Mouse (Mus musculus) liver, adult 2 months (tissue): ENCODE results near the gene Mki67. TPM values are rescaled to one million over a fixed set of nuclear protein-coding genes. Genes with fewer than 3 reads are reported as not detected.

Experiments used
- DNase-seq: peaks from one replicate; pipeline ENCODE4 v3.0.0-alpha.2; 2011; ENCODE audit warnings: low read depth, low spot score; ENCODE audit errors: extremely low read depth
- H3K27ac ChIP-seq: fragments of 200-500 bp; replicated peaks from 2 replicates; pipeline ENCODE4 v1.5.1; 2012; ENCODE audit warnings: low read depth, mild to moderate bottlenecking, control low read depth, inconsistent platforms, low read length; ENCODE audit not compliant: insufficient read depth
- H3K27me3 ChIP-seq: fragments of 200-500 bp; 2 replicates; pipeline ENCODE4 v1.6.1; 2012; ENCODE audit warnings: mild to moderate bottlenecking, moderate library complexity, low read length, inconsistent platforms; ENCODE audit not compliant: control insufficient read depth, insufficient read depth
- H3K36me3 ChIP-seq: fragments of 200-500 bp; 2 replicates; pipeline ENCODE4 v1.6.1; 2012; ENCODE audit warnings: low read length, inconsistent platforms; ENCODE audit not compliant: control insufficient read depth, insufficient read depth
- H3K4me1 ChIP-seq: fragments of 200-500 bp; 2 replicates; pipeline ENCODE4 v1.6.1; 2011; ENCODE audit warnings: low read length; ENCODE audit not compliant: control insufficient read depth, insufficient read depth
- H3K4me3 ChIP-seq: fragments of 200-500 bp; 2 replicates; pipeline ENCODE4 v1.5.1; 2011; ENCODE audit warnings: low read depth, mild to moderate bottlenecking, control low read depth, low read length, moderate library complexity; ENCODE audit not compliant: insufficient read depth
- H3K79me2 ChIP-seq: fragments of 200-500 bp; 2 replicates; pipeline ENCODE4 v1.6.1; 2012; ENCODE audit warnings: inconsistent platforms, mild to moderate bottlenecking, low read length, moderate library complexity; ENCODE audit not compliant: control insufficient read depth, insufficient read depth
- H3K9ac ChIP-seq: fragments of 200-500 bp; 2 replicates; pipeline ENCODE4 v1.6.1; 2012; ENCODE audit warnings: low read depth, mild to moderate bottlenecking, control low read depth, inconsistent platforms, low read length
- CTCF ChIP-seq: fragments of 200-500 bp; IDR thresholded peaks from 2 replicates; pipeline ENCODE4 v1.5.1; 2011; ENCODE audit warnings: low read depth, low read length, control low read depth
- POLR2A ChIP-seq: fragments of 200-500 bp; IDR thresholded peaks from 2 replicates; pipeline ENCODE4 v1.6.1; 2011; ENCODE audit warnings: low read length, control low read depth; ENCODE audit not compliant: insufficient read depth; ENCODE audit errors: extremely low read depth
- WGBS: fragments of 180-500 bp; shearing (Covaris S2); methylation state at CpG from one replicate; pipeline ENCODE4 v1.1.7; 2018; 5-methylcytosine and 5-hydroxymethylcytosine counted together
- polyA plus RNA-seq: library from polyadenylated mRNA; depleted of rRNA; stranded (reverse); fragments of >200 nt; gene quantifications from 2 replicates; pipeline ENCODE4 v1.2.3, GENCODE M21; 2012
- total RNA-seq: library from RNA; depleted of rRNA; stranded (reverse); fragments of >200 nt; gene quantifications from 2 replicates; pipeline ENCODE4 v1.2.3, GENCODE M21; 2014

Mki67 gene
- total and polyA plus RNA-seq, 2 experiments: 0.02 to 0.65 TPM

- no peaks in the 10 kb centered on the region for H3K4me1 ChIP-seq
- no peaks in the 10 kb centered on the region for H3K27me3 ChIP-seq
- H3K27ac ChIP-seq: no peak overlapping the region
- no peaks in the 10 kb centered on the region for H3K36me3 ChIP-seq
- no peak overlapping the region for H3K9ac ChIP-seq
- no peaks in the 10 kb centered on the region for H3K79me2 ChIP-seq
- no peak for DNase-seq
- TF ChIP-seq CTCF: no peak
- no peak for TF ChIP-seq POLR2A
- no peak overlapping the region for H3K4me3 ChIP-seq
These were observed 55.8 kb downstream of the Mki67 start for GRCm38 (mm10) chr7:135660314-135660713.

GRCm38 (mm10) chr7:135659314-135659935, 56.7 kb downstream of the Mki67 start:
- Histone ChIP-seq H3K36me3 (no peaks in the 10 kb centered on the region), H3K9ac (no peak overlapping the region), H3K79me2 (no peaks in the 10 kb centered on the region), H3K4me3 (no peak overlapping the region), H3K27ac (no peak overlapping the region), H3K4me1 (no peaks in the 10 kb centered on the region), H3K27me3 (no peaks in the 10 kb centered on the region)
- DNase-seq: no peak
- TF ChIP-seq CTCF (no peak), POLR2A (no peak)
- 75% methylated on average over 5 of the region's 5 CpGs for WGBS

GRCm38 (mm10) chr7:135658150-135658549, 58.0 kb downstream of the Mki67 start:
- TF ChIP-seq POLR2A: no peak
- TF ChIP-seq CTCF: no peak
- H3K27ac ChIP-seq: no peak overlapping the region
- no peaks in the 10 kb centered on the region for H3K79me2 ChIP-seq
- H3K36me3 ChIP-seq: no peaks in the 10 kb centered on the region
- no peak overlapping the region for H3K4me3 ChIP-seq
- no peaks in the 10 kb centered on the region for H3K4me1 ChIP-seq
- H3K27me3 ChIP-seq: no peaks in the 10 kb centered on the region
- 86% methylated on average over 7 of the region's 7 CpGs for WGBS
- DNase-seq: no peak
- H3K9ac ChIP-seq: no peak overlapping the region

GRCm38 (mm10) chr7:135655113-135655512, 61.0 kb downstream of the Mki67 start:
- DNase-seq: peak; percentile 38
- Histone ChIP-seq H3K36me3 (no peaks in the 10 kb centered on the region), H3K27me3 (no peaks in the 10 kb centered on the region), H3K27ac (no peak overlapping the region), H3K4me3 (no peak overlapping the region), H3K9ac (no peak overlapping the region), H3K4me1 (no peaks in the 10 kb centered on the region), H3K79me2 (no peaks in the 10 kb centered on the region)
- WGBS: 83% methylated on average over 4 of the region's 4 CpGs
- TF ChIP-seq POLR2A (no peak), CTCF (no peak)

GRCm38 (mm10) chr7:135654288-135654687, 61.9 kb downstream of the Mki67 start:
- Histone ChIP-seq H3K4me1 (no peaks in the 10 kb centered on the region), H3K4me3 (no peak overlapping the region), H3K79me2 (no peaks in the 10 kb centered on the region), H3K36me3 (no peaks in the 10 kb centered on the region), H3K27me3 (no peaks in the 10 kb centered on the region), H3K27ac (no peak overlapping the region), H3K9ac (no peak overlapping the region)
- DNase-seq: no peak
- TF ChIP-seq CTCF (no peak), POLR2A (no peak)
- WGBS: 85% methylated on average over 6 of the region's 6 CpGs

GRCm38 (mm10) chr7:135653601-135654000, 62.6 kb downstream of the Mki67 start:
- DNase-seq: no peak
- H3K4me3 ChIP-seq: no peak overlapping the region
- H3K27me3 ChIP-seq: no peaks in the 10 kb centered on the region
- no peaks in the 10 kb centered on the region for H3K79me2 ChIP-seq
- TF ChIP-seq CTCF (no peak), POLR2A (no peak)
- H3K4me1 ChIP-seq: no peaks in the 10 kb centered on the region
- WGBS: 89% methylated on average over 7 of the region's 7 CpGs
- no peak overlapping the region for H3K27ac ChIP-seq
- no peaks in the 10 kb centered on the region for H3K36me3 ChIP-seq
- no peak overlapping the region for H3K9ac ChIP-seq
